Mouse (Mus musculus) liver, embryonic 16.5 days (tissue): ENCODE results near the gene Mbd3l1. TPM values are rescaled to one million over a fixed set of nuclear protein-coding genes. Genes with fewer than 3 reads are reported as not detected.

Experiments used
- ATAC-seq: fragments of 200-750 bp; cut with Nextera tagmentation; 2 replicates; pipeline ENCODE4 v1.8.0; 2017; ENCODE audit warnings: low read depth, mild to moderate bottlenecking, moderate number of reproducible peaks, moderate library complexity
- H3K27ac ChIP-seq: fragments of 300-500 bp; sonication (generic); 2 replicates; pipeline ENCODE4 v1.5.1; 2014; ENCODE audit warnings: mild to moderate bottlenecking, low read length
- H3K27me3 ChIP-seq: fragments of 300-500 bp; sonication (generic); 2 replicates; pipeline ENCODE4 v1.6.1; 2014; ENCODE audit warnings: low read depth, low read length, mixed read lengths; ENCODE audit not compliant: control insufficient read depth, insufficient read depth
- H3K36me3 ChIP-seq: fragments of 300-500 bp; sonication (generic); 2 replicates; pipeline ENCODE4 v1.6.1; 2014; ENCODE audit warnings: mild to moderate bottlenecking; ENCODE audit not compliant: control insufficient read depth, insufficient read depth
- H3K4me1 ChIP-seq: fragments of 300-500 bp; sonication (generic); 2 replicates; pipeline ENCODE4 v1.6.1; 2014; ENCODE audit warnings: low read depth, low read length, mixed read lengths; ENCODE audit not compliant: control insufficient read depth
- H3K4me2 ChIP-seq: fragments of 300-500 bp; sonication (generic); 2 replicates; pipeline ENCODE4 v1.6.1; 2014; ENCODE audit warnings: low read depth, low read length, mixed read lengths
- H3K4me3 ChIP-seq: fragments of 300-500 bp; sonication (generic); 2 replicates; pipeline ENCODE4 v1.5.1; 2014; ENCODE audit warnings: low read depth, mild to moderate bottlenecking, low read length
- H3K9ac ChIP-seq: fragments of 300-500 bp; sonication (generic); 2 replicates; pipeline ENCODE4 v1.6.1; 2014; ENCODE audit warnings: low read depth, low read length
- H3K9me3 ChIP-seq: fragments of 300-500 bp; sonication (generic); replicated peaks from 2 replicates; pipeline ENCODE4 v1.6.1; 2016; ENCODE audit warnings: low read length; ENCODE audit not compliant: control insufficient read depth
- WGBS: fragments of 180-500 bp; shearing (Covaris S2); extraction: QIAGEN DNeasy Blood & Tissue Kit; methylation state at CpG from one replicate; pipeline ENCODE4 v1.1.7; 2014; ENCODE audit not compliant: insufficient replicate concordance; 5-methylcytosine and 5-hydroxymethylcytosine counted together
- polyA plus RNA-seq: library from polyadenylated mRNA; unstranded; fragments of >200 nt; fragmentation: Nextera tagmentation; extraction: Ambion mirVana; gene quantifications from 2 replicates; pipeline ENCODE4 v1.2.1, GENCODE M21; 2015

Gene Mbd3l1
- polyA plus RNA-seq = not detected in 2 replicates

- WGBS = 56% methylated on average over 3 of the region's 3 CpGs
- Histone ChIP-seq H3K9ac (no peak within 1 kb of the TSS), H3K4me2 (no peak within 1 kb of the TSS), H3K27me3 (no peaks in the 10 kb centered on the region), H3K27ac (no peak within 1 kb of the TSS), H3K4me3 (no peak within 1 kb of the TSS), H3K9me3 (no peaks in the 10 kb centered on the region), H3K4me1 (no peaks in the 10 kb centered on the region; the same call in 1 of the 2 replicates), H3K36me3 (no peaks in the 10 kb centered on the region)
- ATAC-seq = no peak
Measured at GRCm38 (mm10) chr9:18478168-18478567, at the start of gene Mbd3l1, which contains the start of gene Zfp558. Gene Mbd3l1 (plus strand): TSS chr9:18478359. Gene Zfp558 (minus strand): TSS chr9:18478268.

GRCm38 (mm10) chr9:18430354-18430753 lies 47.8 kb upstream of the Mbd3l1 start, which contains the start of gene Mbd3l2:
Gene Mbd3l2 (plus strand): TSS chr9:18430654.
- H3K9me3 ChIP-seq = no peaks in the 10 kb centered on the region
- no peak within 1 kb of the TSS for H3K9ac ChIP-seq
- H3K27ac ChIP-seq = no peak within 1 kb of the TSS
- H3K36me3 ChIP-seq = no peaks in the 10 kb centered on the region
- no peaks in the 10 kb centered on the region for H3K4me1 ChIP-seq
- H3K4me2 ChIP-seq = no peak within 1 kb of the TSS
- no peaks in the 10 kb centered on the region for H3K27me3 ChIP-seq
- no peak for ATAC-seq
- H3K4me3 ChIP-seq = no peak within 1 kb of the TSS

GRCm38 (mm10) chr9:18431687-18432086 lies 46.5 kb upstream of the Mbd3l1 start:
- Histone ChIP-seq H3K9me3 (no peaks in the 10 kb centered on the region), H3K4me1 (no peaks in the 10 kb centered on the region), H3K27me3 (no peaks in the 10 kb centered on the region), H3K4me2 (no peak overlapping the region), H3K27ac (no peak overlapping the region), H3K9ac (no peak overlapping the region), H3K4me3 (no peak overlapping the region), H3K36me3 (no peaks in the 10 kb centered on the region)
- 61% methylated on average over 10 of the region's 10 CpGs for WGBS
- ATAC-seq = no peak

GRCm38 (mm10) chr9:18456520-18456919 lies 21.6 kb upstream of the Mbd3l1 start:
- no peak overlapping the region for H3K4me3 ChIP-seq
- H3K4me2 ChIP-seq = no peak overlapping the region
- no peaks in the 10 kb centered on the region for H3K4me1 ChIP-seq
- whole genome bisulfite sequencing = 64% methylated on average over 4 of the region's 4 CpGs
- no peaks in the 10 kb centered on the region; the same call in 1 of the 2 replicates for H3K36me3 ChIP-seq
- ATAC-seq = no peak
- H3K27me3 ChIP-seq = no peaks in the 10 kb centered on the region
- H3K9ac ChIP-seq = no peak overlapping the region
- H3K9me3 ChIP-seq = peaks cover 2% of the 10 kb centered on the region; the same call in 1 of the 2 replicates
- H3K27ac ChIP-seq = no peak overlapping the region

- Histone ChIP-seq H3K4me3 (no peak overlapping the region), H3K4me1 (no peaks in the 10 kb centered on the region), H3K36me3 (no peaks in the 10 kb centered on the region), H3K9ac (no peak overlapping the region), H3K27ac (no peak overlapping the region), H3K27me3 (no peaks in the 10 kb centered on the region), H3K4me2 (no peak overlapping the region), H3K9me3 (no peaks in the 10 kb centered on the region)
- 58% methylated on average over 3 of the region's 3 CpGs for WGBS
- no peak for ATAC-seq
Measured at GRCm38 (mm10) chr9:18467350-18467749, 10.8 kb upstream of the Mbd3l1 start.

GRCm38 (mm10) chr9:18468005-18468404 lies 10.2 kb upstream of the Mbd3l1 start:
- ATAC-seq = no peak
- H3K27me3 ChIP-seq = no peaks in the 10 kb centered on the region
- no peak overlapping the region for H3K4me3 ChIP-seq
- no peak overlapping the region for H3K4me2 ChIP-seq
- H3K27ac ChIP-seq = no peak overlapping the region
- no peaks in the 10 kb centered on the region; the same call in none of the 2 replicates for H3K4me1 ChIP-seq
- no peaks in the 10 kb centered on the region for H3K9me3 ChIP-seq
- no peaks in the 10 kb centered on the region for H3K36me3 ChIP-seq
- no peak overlapping the region for H3K9ac ChIP-seq
- 60% methylated on average over 3 of the region's 3 CpGs for WGBS

- Histone ChIP-seq H3K4me2 (peak overlapping the region; percentile 76), H3K4me3 (peak overlapping the region; percentile 68), H3K27me3 (no peaks in the 10 kb centered on the region), H3K4me1 (no peaks in the 10 kb centered on the region; the same call in none of the 2 replicates), H3K9ac (peak overlapping the region; percentile 52), H3K9me3 (no peaks in the 10 kb centered on the region), H3K36me3 (no peaks in the 10 kb centered on the region), H3K27ac (peak overlapping the region; percentile 50)
- WGBS = 2% methylated on average over 39 of the region's 39 CpGs
- ATAC-seq = peak; percentile 90
Measured at GRCm38 (mm10) chr9:18473324-18474128, 4.6 kb upstream of the Mbd3l1 start.

- Histone ChIP-seq H3K4me2 (no peak overlapping the region), H3K4me3 (no peak overlapping the region), H3K36me3 (no peaks in the 10 kb centered on the region), H3K27ac (no peak overlapping the region), H3K27me3 (no peaks in the 10 kb centered on the region), H3K9ac (no peak overlapping the region), H3K9me3 (no peaks in the 10 kb centered on the region), H3K4me1 (no peaks in the 10 kb centered on the region)
- ATAC-seq = no peak
- WGBS = 31% methylated on average over 2 of the region's 2 CpGs
Measured at GRCm38 (mm10) chr9:18508098-18508497, 29.9 kb downstream of the Mbd3l1 start.
